Mouse (Mus musculus) heart, postnatal 36 days (tissue): ENCODE data around the gene Arhgef16. TPM values are rescaled to one million over a fixed set of nuclear protein-coding genes. Genes with fewer than 3 reads are reported as not detected.

ENCODE experiments used
- DNase-seq, 2 experiments: peaks; one replicate each; pipeline ENCODE4 v3.0.0; 2021 to 2022
- intact Hi-C: fragments of 180-260 bp; cut with DNase I; formaldehyde crosslinking; loops from one replicate; pipeline ENCODE4 v1.15.1; 2025
- total RNA-seq, 2 experiments: library from RNA; stranded (reverse); gene quantifications; 2 replicates each; pipeline ENCODE4 v1.2.3; 2021

Gene Arhgef16
- total RNA-seq = under 1 TPM; 0.17 to 0.19 TPM

DNA sequence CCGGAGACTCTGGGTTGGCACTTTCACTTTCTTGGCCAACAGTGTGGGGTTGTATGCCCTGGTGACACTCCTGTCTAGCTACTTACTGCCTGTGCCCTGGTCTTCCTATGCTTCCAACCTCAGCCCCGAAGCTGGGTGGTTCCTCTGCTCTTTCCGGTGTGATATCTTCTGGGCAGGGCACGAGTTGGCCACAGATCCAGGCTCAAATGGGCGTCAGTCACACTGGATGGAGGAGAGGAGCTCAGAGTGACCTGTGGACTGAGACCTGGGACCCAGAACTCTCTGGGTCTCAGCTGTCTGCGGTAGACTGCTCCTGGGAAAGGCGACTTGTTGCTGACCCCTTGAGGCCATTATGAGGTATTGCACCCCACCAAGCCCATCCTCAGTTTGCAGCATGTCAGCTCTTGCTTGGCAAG lies at the start of gene Arhgef16:
Arhgef16 (minus strand) TSS at position 211 of the 416 bp plus-strand sequence.
- peak; percentile 49 to 61 for DNase-seq
- intact Hi-C loops = loop anchor here (1.0 to 2.0 kb wide), 2 partner anchors 138 to 237 kb away; no protein-coding TSS in a partner anchor

GRCm38 (mm10) chr4:154348197-154348786 lies 46.8 kb upstream of the Arhgef16 start:
- intact Hi-C loops = no loop called here
- DNase-seq = no peak

DNA sequence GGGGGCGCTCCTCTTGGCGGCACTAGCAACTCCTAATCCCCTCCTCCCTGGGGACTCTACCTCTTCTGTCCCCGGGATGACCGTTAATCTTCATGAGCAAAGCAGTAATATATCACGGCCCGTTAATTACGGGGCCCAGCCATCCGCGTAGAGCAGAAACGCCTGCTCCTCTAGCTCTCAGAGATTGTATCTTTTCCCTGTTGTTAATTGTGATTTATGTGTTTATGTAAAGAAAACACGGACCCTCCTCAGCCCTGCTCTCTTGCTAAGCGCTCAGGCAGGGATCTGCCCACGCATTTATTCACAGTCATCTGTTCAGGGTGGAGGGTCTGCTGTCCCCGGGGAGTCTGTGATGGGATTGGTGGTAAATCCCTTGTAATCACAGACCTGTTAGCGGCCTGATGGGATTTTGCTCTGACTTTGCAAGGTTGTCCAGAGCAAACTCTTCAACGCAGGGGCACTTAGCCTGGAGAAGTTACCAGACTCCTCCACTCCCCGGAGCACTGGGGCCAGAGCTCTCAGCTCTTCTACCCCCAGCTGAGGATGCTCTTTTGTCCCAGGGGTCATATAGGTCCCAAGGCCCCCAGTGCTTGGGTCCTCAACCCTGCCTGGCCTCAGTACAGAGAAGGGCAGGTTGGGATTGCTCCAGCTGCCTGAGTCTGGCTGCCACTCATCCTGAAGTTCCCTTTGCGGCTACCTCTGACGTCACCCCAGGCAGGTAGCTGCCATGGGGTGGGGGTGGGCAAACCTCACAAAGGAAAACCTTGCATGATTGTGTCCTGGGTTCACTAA lies 45.5 kb upstream of the Arhgef16 start:
- intact Hi-C loops = no loop called here
- no peak for DNase-seq

GRCm38 (mm10) chr4:154336650-154337049 lies 35.2 kb upstream of the Arhgef16 start:
- peak; percentile 51 to 52 for DNase-seq
- intact Hi-C loops = no loop called here

DNA sequence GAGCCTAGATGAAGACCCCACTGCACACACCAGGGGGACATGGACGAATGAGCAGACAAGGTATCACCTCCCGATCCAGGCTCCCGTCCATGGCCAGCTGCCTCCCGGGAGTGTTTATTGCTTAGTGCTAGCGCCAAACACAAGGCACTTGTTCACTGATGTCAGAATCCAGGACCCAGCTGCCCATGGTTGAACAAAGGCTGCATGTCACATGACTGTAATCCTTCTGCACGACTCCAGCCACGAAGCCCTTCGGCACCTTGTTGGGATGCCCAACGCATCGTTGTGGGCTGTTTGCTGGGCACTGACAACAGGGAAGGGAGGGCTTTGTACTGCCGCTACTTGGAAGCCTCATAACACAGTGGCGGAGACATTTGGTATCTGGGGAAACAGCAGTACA lies 34.3 kb upstream of the Arhgef16 start, which contains the start of gene B230104I21Rik:
B230104I21Rik (plus strand) TSS at position 367 of the 400 bp plus-strand sequence.
- intact Hi-C loops = no loop called here
- DNase-seq = no peak

- intact Hi-C loops = no loop called here
- DNase-seq = peak in 1 of 2 experiments; percentile 51
Observed at GRCm38 (mm10) chr4:154334699-154335402, 33.4 kb upstream of the Arhgef16 start.

GRCm38 (mm10) chr4:154333300-154333699 lies 31.8 kb upstream of the Arhgef16 start:
- intact Hi-C loops = loop anchor here (2.0 kb wide), 1 partner anchor 60 kb away; no protein-coding TSS in a partner anchor
- DNase-seq = peak in 1 of 2 experiments; percentile 40

GRCm38 (mm10) chr4:154331271-154331670 lies 29.8 kb upstream of the Arhgef16 start:
- intact Hi-C loops = no loop called here
- no peak for DNase-seq

DNA sequence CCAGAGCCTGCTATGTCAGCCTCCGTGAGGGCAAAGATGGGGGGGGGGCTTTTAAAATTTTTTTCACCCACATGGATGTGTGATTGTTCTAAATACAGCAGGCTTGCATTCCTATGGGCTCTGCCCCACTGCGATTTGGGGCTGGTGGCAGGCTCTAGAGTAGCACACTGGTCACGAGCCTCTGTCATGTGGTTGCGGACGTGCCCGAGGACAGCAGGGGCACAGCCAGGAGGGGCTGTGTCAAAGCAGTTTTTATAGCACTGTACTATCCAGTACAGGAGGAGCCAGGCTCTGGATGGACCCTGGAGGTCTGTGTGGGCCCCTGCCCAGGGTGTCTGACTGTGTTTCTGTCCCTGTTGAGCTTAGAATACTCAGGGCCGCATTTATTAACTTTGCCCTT lies 28.5 kb upstream of the Arhgef16 start:
- peak in 1 of 2 experiments; percentile 51 for DNase-seq
- intact Hi-C loops = no loop called here

GRCm38 (mm10) chr4:154328836-154329235 lies 27.4 kb upstream of the Arhgef16 start:
- DNase-seq = peak; percentile 73 to 77
- intact Hi-C loops = loop anchor here (1.0 to 5.0 kb wide), 6 partner anchors 113 to 498 kb away; partner anchors contain the start of gene Prdm16

DNA sequence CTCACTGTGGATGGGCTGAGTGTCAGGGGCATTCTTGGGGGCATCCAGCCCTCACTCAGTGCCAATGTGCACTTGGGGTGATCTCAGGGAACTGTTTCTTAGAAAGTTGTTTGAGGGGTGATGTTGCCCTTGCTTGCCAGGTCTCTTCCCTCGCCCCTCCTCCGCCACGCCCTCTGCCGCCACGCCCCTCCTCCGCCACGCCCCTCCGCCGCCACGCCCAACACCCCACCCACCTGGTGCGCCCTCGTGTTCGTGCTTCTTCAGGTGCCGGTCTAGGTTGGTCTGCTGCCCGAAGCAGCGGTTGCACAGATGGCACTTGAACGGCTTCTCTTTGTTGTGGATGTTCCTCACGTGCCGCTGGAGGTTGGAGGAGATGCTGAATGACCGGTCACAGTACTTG lies 27.0 kb upstream of the Arhgef16 start:
- no peak for DNase-seq
- intact Hi-C loops = loop anchor here (1.0 to 5.0 kb wide), 6 partner anchors 114 to 499 kb away; partner anchors contain the start of gene Prdm16

DNA sequence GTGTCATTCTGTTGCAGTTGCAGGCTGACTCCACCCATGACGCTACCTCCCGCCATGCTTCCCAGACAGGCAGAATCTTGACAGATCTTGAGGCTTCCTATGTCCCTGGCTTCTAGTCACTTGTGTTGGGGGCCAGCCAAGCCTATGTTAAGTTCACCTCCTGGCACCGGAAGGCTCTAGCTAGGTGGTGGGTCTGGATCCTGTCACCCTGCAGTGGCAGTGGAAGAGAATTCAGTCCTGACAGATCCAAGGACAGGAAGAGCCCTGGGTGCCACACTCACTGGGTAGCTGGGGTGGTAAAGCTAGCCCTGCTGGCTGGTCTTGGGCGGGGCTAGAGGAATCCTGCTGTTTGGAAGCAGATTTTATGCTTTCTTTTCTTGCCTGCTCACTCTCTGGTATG lies 23.9 kb upstream of the Arhgef16 start:
- DNase-seq = no peak
- intact Hi-C loops = loop anchor here (5.0 kb wide), 2 partner anchors 117 to 502 kb away; no protein-coding TSS in a partner anchor

DNA sequence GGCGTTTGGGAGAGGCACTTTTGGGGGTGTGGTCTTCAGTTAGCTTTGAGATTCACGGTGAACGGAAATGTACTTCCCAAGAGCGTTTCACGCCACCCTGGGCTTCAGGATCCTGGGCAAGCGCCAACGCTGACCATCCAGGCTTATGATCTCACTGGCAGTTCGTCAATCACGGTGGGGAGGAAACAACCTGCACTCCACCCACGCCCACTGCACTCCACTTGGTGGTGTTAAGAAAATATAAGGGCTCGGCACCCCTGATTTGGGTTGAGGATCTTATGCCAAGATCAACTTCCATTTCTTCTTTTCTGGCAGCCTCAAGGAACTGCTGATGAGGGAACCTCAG lies 12.1 kb upstream of the Arhgef16 start:
- intact Hi-C loops = no loop called here
- DNase-seq = no peak

DNA sequence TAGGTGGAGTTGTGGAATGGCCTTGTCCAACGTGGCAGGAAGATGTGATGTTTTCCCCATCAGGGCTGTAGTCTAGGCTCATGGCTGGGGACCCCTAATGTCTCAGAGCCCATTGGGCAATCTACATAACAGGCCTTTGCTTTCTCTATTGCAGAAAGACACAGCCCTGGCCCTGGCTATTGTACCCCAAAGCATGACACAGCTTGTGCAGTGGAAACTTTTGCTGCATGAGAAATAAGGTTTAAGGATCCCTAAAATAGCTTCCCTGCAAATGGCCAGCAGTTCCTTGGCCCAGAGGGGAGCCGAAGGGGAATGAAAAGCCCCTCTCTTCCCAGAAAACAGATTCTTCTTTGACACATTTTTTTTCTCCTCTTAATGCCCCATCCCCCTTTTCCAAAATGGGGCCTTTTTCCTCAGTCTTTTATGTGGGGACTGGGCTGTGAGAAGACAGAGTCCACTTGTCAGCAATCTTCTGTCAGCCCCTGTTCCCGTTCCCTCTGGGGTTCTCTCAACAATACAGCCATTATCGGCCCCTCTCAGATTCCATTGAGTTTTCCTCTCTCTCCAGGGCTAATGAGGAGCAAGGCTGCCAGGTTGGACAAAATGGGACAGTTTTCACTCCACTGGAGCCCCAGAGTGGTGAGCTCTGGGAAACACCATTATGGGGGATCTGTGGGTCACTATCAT lies 11.6 kb upstream of the Arhgef16 start:
- DNase-seq = no peak
- intact Hi-C loops = no loop called here

DNA sequence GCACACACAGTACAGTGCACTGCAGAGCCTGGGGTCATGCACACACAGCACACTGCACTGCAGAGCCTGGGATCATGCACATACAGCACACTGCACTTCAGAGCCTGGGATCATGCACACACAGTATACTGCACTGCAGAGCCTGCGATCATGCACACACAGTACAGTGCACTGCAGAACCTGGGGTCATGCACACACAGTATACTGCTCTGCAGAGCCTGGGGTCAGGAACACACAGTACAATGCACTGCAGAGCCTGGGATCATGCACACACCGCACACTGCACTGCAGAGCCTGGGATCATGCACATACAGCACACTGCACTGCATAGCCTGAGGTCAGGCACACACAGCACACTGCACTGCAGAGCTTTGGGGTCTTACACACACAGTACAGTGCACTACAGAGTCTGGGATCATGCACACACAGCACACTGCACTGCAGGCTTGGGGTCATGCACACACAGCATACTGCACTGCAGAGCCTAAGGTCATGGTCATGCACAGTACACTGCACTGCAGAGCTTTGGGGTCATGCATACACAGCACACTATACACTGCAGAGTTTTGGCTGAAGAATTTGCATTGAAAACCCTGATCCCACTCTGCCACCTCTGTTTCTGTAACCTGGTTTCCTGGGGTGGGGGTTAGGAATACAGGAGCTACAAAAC lies 10.8 kb upstream of the Arhgef16 start:
- no peak for DNase-seq
- intact Hi-C loops = no loop called here

- no peak for DNase-seq
- intact Hi-C loops = no loop called here
Observed at GRCm38 (mm10) chr4:154310576-154311262, 9.2 kb upstream of the Arhgef16 start.

GRCm38 (mm10) chr4:154309131-154309530 lies 7.7 kb upstream of the Arhgef16 start:
- intact Hi-C loops = no loop called here
- no peak for DNase-seq

DNA sequence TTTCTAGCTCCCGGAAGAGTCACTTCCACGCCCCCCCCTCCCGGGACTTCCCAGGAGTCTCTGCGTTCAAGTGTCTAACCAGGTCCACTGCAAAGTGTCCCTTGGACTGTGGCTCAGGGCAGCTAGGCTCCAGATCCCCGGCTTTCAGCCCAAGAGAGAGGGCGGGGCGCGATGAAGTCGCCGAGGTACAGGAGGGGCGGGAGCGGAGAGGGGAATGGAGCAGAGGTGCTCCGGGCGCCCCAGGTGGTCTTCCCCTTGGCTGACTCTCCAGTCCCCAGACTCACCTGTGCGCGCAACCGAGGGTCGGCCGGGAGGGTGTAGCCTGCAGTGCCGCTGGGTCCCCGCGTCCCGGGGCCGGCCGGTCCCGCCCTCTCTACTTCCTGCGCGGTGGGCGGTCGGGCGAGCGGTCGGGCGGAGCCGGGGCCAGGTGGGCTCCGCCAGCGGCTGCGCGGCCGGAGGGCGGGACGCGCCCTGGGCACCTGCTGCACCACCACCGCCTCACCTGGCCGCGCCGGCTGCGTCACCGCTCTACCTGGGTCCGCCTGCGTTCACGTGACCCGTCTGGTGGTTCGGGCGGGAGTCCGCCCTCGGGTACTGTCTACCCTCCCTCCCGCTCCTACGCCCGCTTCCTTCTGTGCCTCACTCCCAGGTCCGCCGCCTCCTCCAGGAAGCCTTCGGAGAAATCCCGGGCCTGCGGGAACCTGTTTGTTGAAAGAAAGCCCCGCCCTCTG lies 1.8 kb downstream of the Arhgef16 start:
- no peak for DNase-seq
- intact Hi-C loops = loop anchor here (2.0 kb wide), 1 partner anchor 235 kb away; no protein-coding TSS in a partner anchor

DNA sequence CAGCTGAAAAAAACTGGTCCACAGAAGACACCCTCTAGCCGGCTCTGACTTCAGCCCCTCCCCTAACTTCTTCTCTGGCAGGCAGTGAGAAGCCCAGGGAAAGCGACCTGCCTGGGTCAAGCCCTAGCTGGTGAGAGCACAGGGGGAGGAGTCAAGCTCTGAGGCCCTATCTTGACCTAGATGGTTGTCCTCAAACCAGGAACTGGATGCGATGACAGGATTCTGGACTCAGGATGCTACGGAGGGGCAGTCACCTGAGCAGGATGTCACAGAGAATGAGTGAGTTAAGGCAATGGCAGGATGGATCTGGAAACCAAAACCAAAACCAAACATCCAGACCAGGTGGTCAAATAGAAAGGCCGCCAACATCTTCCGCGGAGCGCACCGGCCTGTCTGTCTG lies 3.7 kb downstream of the Arhgef16 start:
- DNase-seq = no peak
- intact Hi-C loops = no loop called here
